8 mouse cellular contexts compared by ENCODE assay signal in genomic region chr15:78928539-78928938, GRCm38 (mm10). TPM values are rescaled to one million over a fixed set of nuclear protein-coding genes. Genes with fewer than 3 reads are reported as not detected.
DNase-seq lines count a peak whose midpoint lies in the region; ATAC-seq and TF ChIP-seq lines count a peak whose summit lies in the region.

No protein-coding gene starts in this region.

- peaks cover 14% of the 10 kb centered on the region for H3K36me3 ChIP-seq in heart, embryonic 12.5 days
- no peaks in the 10 kb centered on the region for H3K36me3 ChIP-seq in forebrain, embryonic 12.5 days (replicated peaks)
- no peaks in the 10 kb centered on the region; the same call in 1 of the 2 replicates for H3K36me3 ChIP-seq in liver, embryonic 14.5 days (replicated peaks; ENCODE audit: control insufficient read depth, insufficient read depth, low read depth)

- WGBS in heart, embryonic 12.5 days: 54% methylated on average over 8 of the region's 8 CpGs
- 51% methylated on average over 8 of the region's 8 CpGs for WGBS in forebrain, embryonic 12.5 days
- WGBS in liver, embryonic 14.5 days (ENCODE audit: insufficient replicate concordance): 45% methylated on average over 8 of the region's 8 CpGs

- TF ChIP-seq CTCF in liver, embryonic 14.5 days (IDR thresholded peaks at IDR 0.05; ENCODE audit: low read depth): no peak

- no peak for ATAC-seq in heart, embryonic 12.5 days (ENCODE audit: insufficient number of reproducible peaks, low FRiP score)
- 0 out of 2 replicates have a peak, but pooled peaks have one; percentile 15 for ATAC-seq in forebrain, embryonic 12.5 days (ENCODE audit: low FRiP score)
- no peak for ATAC-seq in liver, embryonic 14.5 days (ENCODE audit: insufficient read depth)
- ATAC-seq in erythroid progenitor cell, adult 5-6 weeks (replicated peaks; ENCODE audit: low FRiP score, poor library complexity, severe bottlenecking): no peak

- no peaks in the 10 kb centered on the region for H3K27me3 ChIP-seq in heart, embryonic 12.5 days (replicated peaks)
- H3K27me3 ChIP-seq in forebrain, embryonic 12.5 days: peaks cover 27% of the 10 kb centered on the region
- no peaks in the 10 kb centered on the region for H3K27me3 ChIP-seq in liver, embryonic 14.5 days (ENCODE audit: control insufficient read depth, insufficient read depth, low read length)

- no peak for DNase-seq in heart, adult 11 months
- DNase-seq in A20 (ENCODE audit: low read depth, low spot score): peak; percentile 45
- no peak for DNase-seq in liver, embryonic 14.5 days (ENCODE audit: low read depth in 3 of 3, low spot score in 3 of 3)
- no peak for DNase-seq in right cerebral cortex, postnatal 25 days
- no peak for DNase-seq in spleen, postnatal 4 days (ENCODE audit: low spot score in 2 of 2)

- peaks cover 42% of the 10 kb centered on the region for H3K4me1 ChIP-seq in heart, embryonic 12.5 days (replicated peaks)
- peaks cover 32% of the 10 kb centered on the region for H3K4me1 ChIP-seq in forebrain, embryonic 12.5 days
- peaks cover 46 to 48% of the 10 kb centered on the region in 2 experiments for H3K4me1 ChIP-seq in liver, embryonic 14.5 days (replicated peaks; ENCODE audit: control insufficient read depth in 2 of 2, insufficient read depth in 2 of 2, low read length in 1 of 2)

- H3K27ac ChIP-seq in heart, embryonic 12.5 days (ENCODE audit: poor library complexity, severe bottlenecking): peak overlapping the region; percentile 96
- no peak overlapping the region; the same call in 1 of the 2 replicates for H3K27ac ChIP-seq in forebrain, embryonic 12.5 days
- peak overlapping the region; percentile 64 for H3K27ac ChIP-seq in liver, embryonic 14.5 days

- H3K9ac ChIP-seq in heart, embryonic 12.5 days: peak overlapping the region; percentile 76
- H3K9ac ChIP-seq in forebrain, embryonic 12.5 days: 0 out of 2 replicates have a peak overlapping the region, but pooled peaks have one; percentile 30
- peak overlapping the region; percentile 49 for H3K9ac ChIP-seq in liver, embryonic 14.5 days (replicated peaks)

- no peak for TF ChIP-seq EP300 in liver, embryonic 14.5 days (IDR thresholded peaks at IDR 0.05; ENCODE audit: low read depth)

- H3K4me3 ChIP-seq in heart, embryonic 12.5 days: peak overlapping the region; percentile 56
- H3K4me3 ChIP-seq in forebrain, embryonic 12.5 days (replicated peaks): peak overlapping the region; percentile 28
- H3K4me3 ChIP-seq in liver, embryonic 14.5 days (ENCODE audit: insufficient read depth in 1 of 2, low read depth in 2 of 2, low read length in 2 of 2): no peak overlapping the region; a peak in 1 of 4 replicates

- H3K4me2 ChIP-seq in heart, embryonic 12.5 days: peak overlapping the region; percentile 77
- peak overlapping the region; percentile 63 for H3K4me2 ChIP-seq in forebrain, embryonic 12.5 days
- peak overlapping the region; percentile 75 for H3K4me2 ChIP-seq in liver, embryonic 14.5 days (ENCODE audit: low read depth)

- no peaks in the 10 kb centered on the region for H3K9me3 ChIP-seq in heart, embryonic 12.5 days (replicated peaks)
- H3K9me3 ChIP-seq in forebrain, embryonic 12.5 days: no peaks in the 10 kb centered on the region
- no peaks in the 10 kb centered on the region for H3K9me3 ChIP-seq in liver, embryonic 14.5 days (ENCODE audit: control insufficient read depth, low read length)

RNA-seq across cellular contexts. Expression of gene Lgals1, which starts 2.0 kb away (rescaled TPM):
- polyA plus RNA-seq in heart, embryonic 12.5 days (2016; fragmentation: Nextera tagmentation; extraction: Ambion mirVana): 667 and 690 TPM in 2 replicates
- 216 and 321 TPM in 2 replicates for polyA plus RNA-seq in forebrain, embryonic 12.5 days (2016; fragmentation: Nextera tagmentation; extraction: Ambion mirVana)
- polyA plus RNA-seq in liver, embryonic 14.5 days (2012; rRNA removed): 447 and 459 TPM in 2 replicates
- 641 and 675 TPM in 2 replicates for polyA plus RNA-seq in liver, embryonic 14.5 days (2014; fragmentation: Nextera tagmentation; extraction: Ambion mirVana)
- total RNA-seq in erythroid progenitor cell, adult 5-6 weeks (2015; ENCODE audit: low replicate concordance): 66.7 and 92.6 TPM in 2 replicates
- total RNA-seq in erythroid progenitor cell, adult 5-6 weeks (2017; ENCODE audit: low replicate concordance): 67.5 and 70.4 TPM in 2 replicates

RNA-seq across cellular contexts. Expression of gene Nol12, which starts 6.2 kb away (rescaled TPM):
- polyA plus RNA-seq in heart, embryonic 12.5 days (2016; fragmentation: Nextera tagmentation; extraction: Ambion mirVana): 37.9 and 39.9 TPM in 2 replicates
- polyA plus RNA-seq in forebrain, embryonic 12.5 days (2016; fragmentation: Nextera tagmentation; extraction: Ambion mirVana): 53.5 and 56.4 TPM in 2 replicates
- polyA plus RNA-seq in liver, embryonic 14.5 days (2012; rRNA removed): 7.9 and 17.5 TPM in 2 replicates
- 31.9 and 32.7 TPM in 2 replicates for polyA plus RNA-seq in liver, embryonic 14.5 days (2014; fragmentation: Nextera tagmentation; extraction: Ambion mirVana)
- 12.6 and 22.6 TPM in 2 replicates for total RNA-seq in erythroid progenitor cell, adult 5-6 weeks (2015; ENCODE audit: low replicate concordance)
- 6.8 and 11.2 TPM in 2 replicates for total RNA-seq in erythroid progenitor cell, adult 5-6 weeks (2017; ENCODE audit: low replicate concordance)

RNA-seq across cellular contexts. Expression of gene Pdxp, which starts 14.8 kb away (rescaled TPM):
- polyA plus RNA-seq in heart, embryonic 12.5 days (2016; fragmentation: Nextera tagmentation; extraction: Ambion mirVana): 33.4 and 34.2 TPM in 2 replicates
- 51.7 and 53.6 TPM in 2 replicates for polyA plus RNA-seq in forebrain, embryonic 12.5 days (2016; fragmentation: Nextera tagmentation; extraction: Ambion mirVana)
- polyA plus RNA-seq in liver, embryonic 14.5 days (2012; rRNA removed): 9.3 and 9.7 TPM in 2 replicates
- 6.4 and 7.8 TPM in 2 replicates for polyA plus RNA-seq in liver, embryonic 14.5 days (2014; fragmentation: Nextera tagmentation; extraction: Ambion mirVana)
- 0.72 and 2.1 TPM in 2 replicates for total RNA-seq in erythroid progenitor cell, adult 5-6 weeks (2015; ENCODE audit: low replicate concordance)
- total RNA-seq in erythroid progenitor cell, adult 5-6 weeks (2017; ENCODE audit: low replicate concordance): 1.4 TPM in 1 of 2 replicates, not detected in the other

RNA-seq across cellular contexts. Expression of gene Triobp, which starts 19.0 kb away (rescaled TPM):
- 59.4 and 64.1 TPM in 2 replicates for polyA plus RNA-seq in heart, embryonic 12.5 days (2016; fragmentation: Nextera tagmentation; extraction: Ambion mirVana)
- 40.4 and 46.9 TPM in 2 replicates for polyA plus RNA-seq in forebrain, embryonic 12.5 days (2016; fragmentation: Nextera tagmentation; extraction: Ambion mirVana)
- polyA plus RNA-seq in liver, embryonic 14.5 days (2012; rRNA removed): 16.1 and 17.0 TPM in 2 replicates
- polyA plus RNA-seq in liver, embryonic 14.5 days (2014; fragmentation: Nextera tagmentation; extraction: Ambion mirVana): 12.3 and 13.6 TPM in 2 replicates
- 40.7 and 72.8 TPM in 2 replicates for total RNA-seq in erythroid progenitor cell, adult 5-6 weeks (2015; ENCODE audit: low replicate concordance)
- 46.2 and 61.3 TPM in 2 replicates for total RNA-seq in erythroid progenitor cell, adult 5-6 weeks (2017; ENCODE audit: low replicate concordance)

RNA-seq across cellular contexts. Expression of gene Sh3bp1, which starts 29.0 kb away (rescaled TPM):
- 26.2 and 26.8 TPM in 2 replicates for polyA plus RNA-seq in heart, embryonic 12.5 days (2016; fragmentation: Nextera tagmentation; extraction: Ambion mirVana)
- polyA plus RNA-seq in forebrain, embryonic 12.5 days (2016; fragmentation: Nextera tagmentation; extraction: Ambion mirVana): 10.3 TPM in 2 replicates
- 22.2 and 23.2 TPM in 2 replicates for polyA plus RNA-seq in liver, embryonic 14.5 days (2012; rRNA removed)
- polyA plus RNA-seq in liver, embryonic 14.5 days (2014; fragmentation: Nextera tagmentation; extraction: Ambion mirVana): 13.3 and 15.3 TPM in 2 replicates
- total RNA-seq in erythroid progenitor cell, adult 5-6 weeks (2015; ENCODE audit: low replicate concordance): 17.7 and 21.4 TPM in 2 replicates
- total RNA-seq in erythroid progenitor cell, adult 5-6 weeks (2017; ENCODE audit: low replicate concordance): 0.26 and 7.1 TPM in 2 replicates

Comparison
In these comparisons a context has a peak if more than half of its experiments do, and no peak if none do; other contexts are left out.
1. H3K4me3 ChIP-seq: peak in heart, embryonic 12.5 days (single experiment) and forebrain, embryonic 12.5 days (single experiment); none in liver, embryonic 14.5 days (0 of 2).
2. Peak in every context shown above with its lines, with median percentiles within 50 percentile points of each other: H3K4me2 ChIP-seq and H3K9ac ChIP-seq.